Mouse (Mus musculus): ENCODE data around the gene Aknad1. TPM values are rescaled to one million over a fixed set of nuclear protein-coding genes. Genes with fewer than 3 reads are reported as not detected.

The Aknad1 gene
- polyA plus RNA-seq, 1 experiment from 2014 or later: 1.8 TPM

Other genes with a start within 250 kb of the Aknad1 start
- gene 1700013F07Rik, start 205.5 kb upstream of the Aknad1 start, polyA plus RNA-seq (2015; fragmentation: Nextera tagmentation; extraction: Ambion mirVana): not detected in 2 replicates
- 0.66 and 1.0 TPM in 2 replicates for gene 5330417C22Rik, start 203.1 kb upstream of the Aknad1 start, polyA plus RNA-seq (2015; fragmentation: Nextera tagmentation; extraction: Ambion mirVana)
- 46.4 and 47.8 TPM in 2 replicates for gene Tmem167b, start 177.2 kb upstream of the Aknad1 start, polyA plus RNA-seq (2015; fragmentation: Nextera tagmentation; extraction: Ambion mirVana)
- 42.1 and 42.3 TPM in 2 replicates for gene Taf13, start 168.0 kb upstream of the Aknad1 start, polyA plus RNA-seq (2015; fragmentation: Nextera tagmentation; extraction: Ambion mirVana)
- 12.4 and 12.6 TPM in 2 replicates for gene Wdr47, start 148.4 kb upstream of the Aknad1 start, polyA plus RNA-seq (2015; fragmentation: Nextera tagmentation; extraction: Ambion mirVana)
- gene Clcc1, start 85.7 kb upstream of the Aknad1 start, polyA plus RNA-seq (2015; fragmentation: Nextera tagmentation; extraction: Ambion mirVana): 88.4 and 91.0 TPM in 2 replicates
- 96.7 and 103 TPM in 2 replicates for gene Gpsm2, start 17.3 kb upstream of the Aknad1 start, polyA plus RNA-seq (2015; fragmentation: Nextera tagmentation; extraction: Ambion mirVana)
- 38.6 and 38.8 TPM in 2 replicates for gene Stxbp3, start 100.9 kb downstream of the Aknad1 start, polyA plus RNA-seq (2015; fragmentation: Nextera tagmentation; extraction: Ambion mirVana)
- 0.09 and 0.23 TPM in 2 replicates for gene Fndc7, start 150.3 kb downstream of the Aknad1 start, polyA plus RNA-seq (2015; fragmentation: Nextera tagmentation; extraction: Ambion mirVana)
- 82.3 and 90.7 TPM in 2 replicates for gene Prpf38b, start 172.1 kb downstream of the Aknad1 start, polyA plus RNA-seq (2015; fragmentation: Nextera tagmentation; extraction: Ambion mirVana)
- 0.92 and 1.2 TPM in 2 replicates for gene Henmt1, start 200.2 kb downstream of the Aknad1 start, polyA plus RNA-seq (2015; fragmentation: Nextera tagmentation; extraction: Ambion mirVana)
- 0.74 TPM in 1 of 2 replicates, not detected in the other for gene Gm9857, start 200.8 kb downstream of the Aknad1 start, polyA plus RNA-seq (2015; fragmentation: Nextera tagmentation; extraction: Ambion mirVana)